Mouse (Mus musculus) left cerebral cortex, postnatal 25 days (tissue): ENCODE measurements around the gene Pacs2. TPM values are rescaled to one million over a fixed set of nuclear protein-coding genes. Genes with fewer than 3 reads are reported as not detected.
A peak's percentile ranks its signal among the peaks of the same experiment; 100 is the strongest.

Experiments used
- DNase-seq, 2 experiments: peaks; one replicate each; pipeline ENCODE4 v3.0.0; 2022; ENCODE audit warnings: low spot score in 2 of 2, mixed read lengths in 1 of 2
- intact Hi-C: fragments of 180-260 bp; cut with DNase I; formaldehyde crosslinking; loops from one replicate; pipeline ENCODE4 v1.15.1; 2025
- total RNA-seq, 2 experiments: library from RNA; stranded (reverse); gene quantifications; 2 replicates each; pipeline ENCODE4 v1.2.3; 2021

Pacs2 gene
- total RNA-seq, 2 experiments from 2014 or later = 63.3 to 79.9 TPM

DNA sequence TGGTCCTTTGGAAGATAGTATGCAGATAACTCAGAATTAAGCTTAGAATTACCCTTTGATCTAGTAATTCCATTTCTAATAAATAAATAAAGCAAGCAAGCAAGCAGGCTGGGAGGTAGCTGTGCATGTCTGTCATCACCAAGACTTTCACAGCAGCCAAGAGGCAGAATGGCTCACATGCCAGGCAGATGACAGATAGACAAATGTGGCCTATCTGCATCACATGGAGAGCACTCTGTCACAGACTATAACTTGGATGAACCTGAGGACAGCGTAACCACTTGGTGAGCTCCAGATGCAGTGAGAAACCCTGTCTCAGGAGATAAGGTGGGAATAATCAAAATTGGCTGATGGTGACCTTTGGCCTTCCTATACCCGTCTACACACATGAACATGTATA, 20.8 kb downstream of the Pacs2 start:
- no peak for DNase-seq
- intact Hi-C loops = no loop called here

DNA sequence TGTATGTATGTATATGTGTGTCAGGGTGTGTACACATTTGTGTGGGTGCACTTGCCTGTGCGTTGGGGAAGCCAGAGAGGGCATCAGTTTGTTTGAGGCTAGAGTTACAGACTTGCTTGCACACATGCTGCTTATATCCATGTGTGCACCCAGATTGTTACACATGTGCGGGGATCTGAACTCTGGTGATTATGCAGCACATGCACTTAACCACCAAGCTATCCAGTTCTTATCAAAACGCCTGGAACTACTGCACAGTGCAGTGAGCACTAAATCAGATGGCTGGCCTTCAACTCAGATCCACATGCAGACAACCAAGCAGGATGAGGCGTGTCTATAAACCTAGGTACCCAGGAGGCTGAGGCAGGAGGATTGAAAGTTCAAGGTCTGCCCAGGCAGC, 22.7 kb downstream of the Pacs2 start:
- no peak for DNase-seq
- intact Hi-C loops = no loop called here

- no peak for DNase-seq
- intact Hi-C loops = no loop called here
These were observed 24.1 kb downstream of the Pacs2 start for GRCm38 (mm10) chr12:113038414-113038813.

GRCm38 (mm10) chr12:113041481-113042439, 27.5 kb downstream of the Pacs2 start:
- peak; percentile 54 to 86 for DNase-seq
- intact Hi-C loops = no loop called here

GRCm38 (mm10) chr12:113042543-113042942, 28.2 kb downstream of the Pacs2 start:
- intact Hi-C loops = no loop called here
- no peak for DNase-seq

DNA sequence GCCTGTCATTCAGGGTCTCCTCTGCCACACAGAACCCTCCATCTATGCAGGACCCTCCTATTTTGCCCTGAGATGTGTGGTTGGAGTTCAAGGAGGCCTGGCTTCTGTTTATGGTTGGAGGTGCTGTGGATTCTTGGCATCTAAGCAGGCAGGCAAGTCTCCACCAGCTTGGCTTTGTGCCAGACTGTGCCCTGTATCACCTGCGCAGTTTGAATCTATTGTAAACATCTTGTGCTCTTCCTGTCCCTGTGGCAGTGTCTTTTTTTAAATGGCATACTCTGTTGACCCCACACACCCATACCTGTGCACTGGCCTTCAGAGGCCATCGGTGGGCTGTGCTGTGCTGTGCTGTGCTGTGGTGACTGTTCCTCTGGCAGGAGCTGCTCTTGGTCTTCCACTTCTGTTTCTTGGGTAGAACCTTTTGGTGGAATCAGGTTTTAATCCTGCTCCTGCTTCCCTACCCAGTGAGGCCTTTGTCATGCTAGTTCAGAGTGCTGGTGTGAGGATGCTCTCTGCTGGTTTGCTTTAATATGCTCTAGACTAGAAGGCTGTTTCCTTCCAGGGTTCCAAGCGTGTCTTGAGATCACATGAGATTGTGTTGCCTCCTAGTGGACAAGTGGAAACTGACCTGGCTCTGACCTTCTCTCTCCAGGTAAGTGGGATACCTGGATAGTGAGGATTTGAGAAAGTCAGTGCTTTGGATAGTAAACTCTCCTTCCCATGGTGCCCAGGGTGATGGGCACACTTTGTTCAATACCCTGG, 30.8 kb downstream of the Pacs2 start:
- intact Hi-C loops = no loop called here
- DNase-seq = peak; percentile 29 to 40

GRCm38 (mm10) chr12:113046861-113047260, 32.6 kb downstream of the Pacs2 start:
- intact Hi-C loops = loop anchor here (2.0 kb wide), 1 partner anchor 42 kb away; no protein-coding TSS in a partner anchor
- DNase-seq = no peak

- peak in 1 of 2 experiments; percentile 31 for DNase-seq
- intact Hi-C loops = no loop called here
These were observed 33.8 kb downstream of the Pacs2 start for GRCm38 (mm10) chr12:113048103-113048502.

- intact Hi-C loops = no loop called here
- DNase-seq = no peak
These were observed 35.5 kb downstream of the Pacs2 start for GRCm38 (mm10) chr12:113049836-113050235.

- no peak for DNase-seq
- intact Hi-C loops = no loop called here
These were observed 36.4 kb downstream of the Pacs2 start for GRCm38 (mm10) chr12:113050671-113051070.

- no peak for DNase-seq
- intact Hi-C loops = no loop called here
These were observed 37.5 kb downstream of the Pacs2 start for GRCm38 (mm10) chr12:113051628-113052403.

DNA sequence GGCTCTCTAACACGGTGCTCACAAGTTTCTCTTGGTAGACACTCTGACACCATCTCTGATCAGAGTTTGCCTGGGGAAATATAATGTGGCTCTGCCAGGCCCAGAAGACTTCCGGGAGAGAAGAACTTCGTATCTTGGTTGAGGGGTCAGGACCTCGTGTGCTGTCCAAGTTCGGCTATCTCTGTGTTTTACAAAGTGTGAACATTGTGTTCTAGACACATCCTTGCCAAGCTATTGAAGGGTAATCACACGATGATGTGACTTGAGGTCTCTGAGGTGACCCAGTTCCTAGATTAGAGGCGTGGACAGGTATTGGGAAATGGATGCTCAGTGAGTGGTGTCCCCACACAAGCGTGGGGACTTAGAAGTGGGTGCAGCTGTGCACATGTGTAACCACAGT, 41.8 kb downstream of the Pacs2 start:
- intact Hi-C loops = no loop called here
- DNase-seq = no peak

- DNase-seq = no peak
These were observed 45.9 kb downstream of the Pacs2 start for GRCm38 (mm10) chr12:113060178-113060577.

GRCm38 (mm10) chr12:113061606-113062005, 47.3 kb downstream of the Pacs2 start:
- DNase-seq = no peak
- intact Hi-C loops = no loop called here

More at GRCm38 (mm10) chr12:113060178-113060577, 45.9 kb downstream of the Pacs2 start:
- intact Hi-C loops = no loop called here

GRCm38 (mm10) chr12:113062201-113062600, 47.9 kb downstream of the Pacs2 start:
- DNase-seq = no peak
- intact Hi-C loops = no loop called here

DNA sequence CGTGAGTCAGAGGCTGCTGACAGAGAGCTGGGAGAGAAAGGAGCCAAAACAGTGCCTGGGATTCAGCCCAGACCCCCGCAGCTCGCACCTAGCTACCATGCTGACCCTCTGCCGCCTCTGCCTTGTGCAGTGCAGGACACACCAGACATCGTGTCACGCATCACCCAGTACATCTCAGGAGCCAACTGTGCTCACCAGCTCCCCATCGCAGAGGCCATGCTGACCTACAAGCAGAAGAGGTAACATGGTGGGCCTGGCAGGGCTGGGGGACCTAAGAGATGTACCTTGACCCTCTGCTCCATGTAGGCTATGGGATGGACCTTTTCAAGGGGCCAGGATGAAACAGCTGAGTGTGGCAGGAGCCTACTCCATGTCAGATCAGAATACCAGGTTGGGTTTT, 49.4 kb downstream of the Pacs2 start:
- no peak for DNase-seq
- intact Hi-C loops = no loop called here

- intact Hi-C loops = no loop called here
- no peak for DNase-seq
These were observed 53.7 kb downstream of the Pacs2 start for GRCm38 (mm10) chr12:113068002-113068401.

GRCm38 (mm10) chr12:113069389-113069788, 55.1 kb downstream of the Pacs2 start:
- intact Hi-C loops = no loop called here
- no peak for DNase-seq

GRCm38 (mm10) chr12:113071321-113071720, 57.0 kb downstream of the Pacs2 start:
- intact Hi-C loops = no loop called here

DNA sequence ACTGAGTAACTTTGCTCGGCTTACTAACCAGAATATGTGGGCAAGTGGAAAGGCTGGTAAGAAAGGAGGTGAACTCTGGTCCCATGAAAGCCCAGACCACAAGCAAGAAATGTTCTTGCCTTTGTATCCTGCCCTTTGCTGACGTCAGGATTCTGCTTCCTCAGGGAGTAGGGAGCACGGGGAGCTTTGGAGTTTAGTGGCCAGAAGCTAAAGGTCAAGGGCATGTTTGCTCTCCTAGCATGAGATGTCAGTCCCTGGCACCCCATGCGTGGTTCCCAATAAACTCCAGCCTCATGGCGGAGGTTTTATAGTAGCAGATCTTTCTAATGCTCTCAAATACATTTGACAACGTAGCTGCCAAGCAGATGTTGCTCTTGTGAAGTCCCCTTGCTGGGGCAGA, 57.5 kb downstream of the Pacs2 start:
- DNase-seq = no peak
- intact Hi-C loops = no loop called here

More at GRCm38 (mm10) chr12:113071321-113071720, 57.0 kb downstream of the Pacs2 start:
- DNase-seq = no peak
